Mouse (Mus musculus) intestine, postnatal 0 days (tissue): ENCODE results near the gene Scamp4. TPM values are rescaled to one million over a fixed set of nuclear protein-coding genes. Genes with fewer than 3 reads are reported as not detected.
A peak's percentile ranks its signal among the peaks of the same experiment; 100 is the strongest.

Source experiments
- ATAC-seq: fragments of 200-750 bp; cut with Nextera tagmentation; 2 replicates; pipeline ENCODE4 v1.8.0; 2017; ENCODE audit warnings: mild to moderate bottlenecking, moderate TSS enrichment, moderate library complexity
- H3K27ac ChIP-seq: fragments of 300-500 bp; sonication (generic); 2 replicates; pipeline ENCODE4 v1.5.1; 2014; ENCODE audit warnings: mild to moderate bottlenecking, low read depth, low read length, moderate library complexity
- H3K27me3 ChIP-seq: fragments of 300-500 bp; sonication (generic); replicated peaks from 2 replicates; pipeline ENCODE4 v1.6.1; 2014; ENCODE audit warnings: low read length, mixed read lengths; ENCODE audit not compliant: control insufficient read depth, insufficient read depth
- H3K36me3 ChIP-seq: fragments of 300-500 bp; sonication (generic); 2 replicates; pipeline ENCODE4 v1.6.1; 2014; ENCODE audit warnings: mild to moderate bottlenecking, moderate library complexity; ENCODE audit not compliant: control insufficient read depth, insufficient read depth
- H3K4me1 ChIP-seq: fragments of 300-500 bp; sonication (generic); replicated peaks from 2 replicates; pipeline ENCODE4 v1.6.1; 2014; ENCODE audit warnings: antibody characterized with exemption, low read length, mixed read lengths; ENCODE audit not compliant: control insufficient read depth, insufficient read depth
- H3K4me2 ChIP-seq: fragments of 300-500 bp; sonication (generic); replicated peaks from 2 replicates; pipeline ENCODE4 v1.6.1; 2014; ENCODE audit warnings: low read depth, mild to moderate bottlenecking, moderate library complexity
- H3K4me3 ChIP-seq: fragments of 300-500 bp; sonication (generic); 2 replicates; pipeline ENCODE4 v1.5.1; 2014; ENCODE audit warnings: low read depth, low read length
- H3K9ac ChIP-seq: fragments of 300-500 bp; sonication (generic); 2 replicates; pipeline ENCODE4 v1.6.1; 2014; ENCODE audit warnings: mild to moderate bottlenecking, low read depth, low read length
- H3K9me3 ChIP-seq: fragments of 300-500 bp; sonication (generic); 2 replicates; pipeline ENCODE4 v1.6.1; 2016; ENCODE audit warnings: mixed run types; ENCODE audit not compliant: control insufficient read depth
- CTCF ChIP-seq: sonication (generic); IDR thresholded peaks from 2 replicates; pipeline ENCODE4 v1.5.1; 2016; ENCODE audit warnings: low read depth, mild to moderate bottlenecking, control low read depth, antibody characterized with exemption, moderate library complexity
- WGBS: fragments of 180-500 bp; shearing (Covaris S2); extraction: QIAGEN DNeasy Blood & Tissue Kit; methylation state at CpG from one replicate; pipeline ENCODE4 v1.1.7; 2014; 5-methylcytosine and 5-hydroxymethylcytosine counted together
- polyA plus RNA-seq: library from polyadenylated mRNA; unstranded; fragments of >200 nt; fragmentation: Nextera tagmentation; extraction: Ambion mirVana; gene quantifications from 2 replicates; pipeline ENCODE4 v1.2.1, GENCODE M21; 2015

The Scamp4 gene
- polyA plus RNA-seq, 1 experiment from 2014 or later = 88.5 TPM

- Histone ChIP-seq H3K27ac (peak overlapping the region; percentile 60), H3K4me1 (no peaks in the 10 kb centered on the region; the same call in 1 of the 2 replicates), H3K36me3 (peaks cover 35% of the 10 kb centered on the region), H3K9ac (no peak overlapping the region), H3K27me3 (no peaks in the 10 kb centered on the region), H3K9me3 (no peaks in the 10 kb centered on the region), H3K4me2 (peak overlapping the region; percentile 47), H3K4me3 (no peak overlapping the region)
- no peak for TF ChIP-seq CTCF
- 45% methylated on average over 23 of the region's 23 CpGs for WGBS
- ATAC-seq = peak; percentile 64
These were observed 3.6 kb downstream of the Scamp4 start for GRCm38 (mm10) chr10:80606306-80606705.

GRCm38 (mm10) chr10:80606737-80607350, 4.2 kb downstream of the Scamp4 start:
- Histone ChIP-seq H3K4me1 (no peaks in the 10 kb centered on the region; the same call in 1 of the 2 replicates), H3K9ac (no peak overlapping the region), H3K27ac (peak overlapping the region; percentile 60), H3K9me3 (no peaks in the 10 kb centered on the region), H3K4me3 (no peak overlapping the region), H3K36me3 (peaks cover 39% of the 10 kb centered on the region), H3K4me2 (peak overlapping the region; percentile 47), H3K27me3 (no peaks in the 10 kb centered on the region)
- 93% methylated on average over 32 of the region's 34 CpGs for WGBS
- ATAC-seq = no peak
- TF ChIP-seq CTCF = no peak

- H3K4me1 ChIP-seq = no peaks in the 10 kb centered on the region; the same call in 1 of the 2 replicates
- H3K4me3 ChIP-seq = no peak overlapping the region
- no peak overlapping the region for H3K4me2 ChIP-seq
- no peak overlapping the region for H3K27ac ChIP-seq
- 82% methylated on average over 3 of the region's 3 CpGs for WGBS
- TF ChIP-seq CTCF = no peak
- no peaks in the 10 kb centered on the region for H3K9me3 ChIP-seq
- H3K9ac ChIP-seq = 0 out of 2 replicates have a peak overlapping the region, but pooled peaks have one; percentile 3
- ATAC-seq = no peak
- H3K27me3 ChIP-seq = no peaks in the 10 kb centered on the region
- H3K36me3 ChIP-seq = peaks cover 49% of the 10 kb centered on the region
These were observed 5.8 kb downstream of the Scamp4 start for GRCm38 (mm10) chr10:80608435-80608834.

DNA sequence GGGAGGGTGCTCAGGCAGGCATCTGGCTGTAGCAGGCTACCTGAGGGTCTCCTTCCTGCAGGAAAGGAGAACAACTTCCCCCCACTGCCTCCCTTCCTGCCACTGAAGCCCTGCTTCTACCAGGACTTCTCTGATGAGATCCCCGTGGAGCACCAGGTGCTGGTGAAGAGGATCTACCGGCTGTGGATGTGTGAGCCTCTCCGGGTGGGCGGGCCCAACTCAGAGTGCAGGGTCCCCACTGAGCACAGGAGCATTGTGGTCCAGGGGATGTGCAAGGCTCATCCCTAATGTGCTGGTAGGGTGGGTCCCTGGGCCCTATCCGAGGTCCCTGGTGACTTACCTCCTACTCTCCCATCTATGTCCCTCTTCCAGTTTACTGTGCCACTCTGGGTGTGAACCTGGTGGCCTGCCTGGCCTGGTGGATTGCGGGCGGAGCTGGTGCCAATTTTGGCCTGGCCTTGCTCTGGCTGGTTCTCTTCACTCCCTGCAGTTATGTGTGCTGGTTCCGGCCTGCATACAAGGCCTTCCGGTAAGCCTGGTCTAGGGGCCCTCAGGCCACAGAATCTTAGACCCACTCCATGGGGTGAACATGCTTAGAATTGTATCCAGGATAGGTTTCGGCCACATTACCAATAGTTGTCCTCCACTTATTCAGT, 6.7 kb downstream of the Scamp4 start:
- TF ChIP-seq CTCF = no peak
- WGBS = 87% methylated on average over 10 of the region's 10 CpGs
- Histone ChIP-seq H3K4me2 (no peak overlapping the region), H3K4me3 (no peak overlapping the region), H3K9me3 (no peaks in the 10 kb centered on the region), H3K27ac (no peak overlapping the region), H3K9ac (no peak overlapping the region), H3K36me3 (peaks cover 59% of the 10 kb centered on the region), H3K4me1 (no peaks in the 10 kb centered on the region), H3K27me3 (no peaks in the 10 kb centered on the region)
- no peak for ATAC-seq

DNA sequence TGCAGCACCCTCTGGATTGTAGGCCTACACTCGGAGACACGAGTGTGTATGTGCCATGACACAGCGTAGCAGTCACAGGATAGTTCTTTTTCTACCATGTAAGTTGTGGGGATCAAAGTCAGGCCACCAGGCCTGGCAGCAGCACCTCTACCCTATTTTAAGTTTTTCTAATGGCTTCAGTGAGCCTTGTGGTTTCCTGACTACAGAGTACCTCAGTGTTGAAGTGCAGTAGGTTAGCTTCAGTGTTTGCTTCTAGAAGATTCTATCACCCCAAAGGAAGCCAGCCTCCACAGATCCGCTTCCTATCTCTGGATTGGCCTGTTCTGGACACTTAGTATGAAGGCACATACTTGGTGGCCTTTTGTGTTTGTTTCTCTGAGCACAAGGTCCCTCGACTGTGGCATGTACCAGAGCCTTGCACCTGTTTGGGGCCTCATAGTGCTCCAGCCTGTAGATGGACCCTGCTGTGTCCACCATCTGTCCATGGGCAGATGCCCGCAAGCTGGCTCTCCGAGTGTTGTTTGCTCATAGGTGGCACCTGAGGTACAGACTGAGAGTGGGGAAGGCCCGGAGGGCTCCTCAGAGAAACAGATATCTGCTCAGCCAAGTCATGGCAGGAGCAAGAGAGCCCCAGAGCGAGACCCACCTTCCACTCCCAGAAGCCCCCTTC, 7.6 kb downstream of the Scamp4 start:
- 90% methylated on average over 9 of the region's 9 CpGs for WGBS
- no peak overlapping the region for H3K4me3 ChIP-seq
- H3K4me2 ChIP-seq = no peak overlapping the region
- peaks cover 67% of the 10 kb centered on the region for H3K36me3 ChIP-seq
- no peak overlapping the region for H3K27ac ChIP-seq
- no peak overlapping the region for H3K9ac ChIP-seq
- no peaks in the 10 kb centered on the region for H3K9me3 ChIP-seq
- H3K4me1 ChIP-seq = no peaks in the 10 kb centered on the region
- H3K27me3 ChIP-seq = no peaks in the 10 kb centered on the region
- ATAC-seq = no peak
- TF ChIP-seq CTCF = no peak

DNA sequence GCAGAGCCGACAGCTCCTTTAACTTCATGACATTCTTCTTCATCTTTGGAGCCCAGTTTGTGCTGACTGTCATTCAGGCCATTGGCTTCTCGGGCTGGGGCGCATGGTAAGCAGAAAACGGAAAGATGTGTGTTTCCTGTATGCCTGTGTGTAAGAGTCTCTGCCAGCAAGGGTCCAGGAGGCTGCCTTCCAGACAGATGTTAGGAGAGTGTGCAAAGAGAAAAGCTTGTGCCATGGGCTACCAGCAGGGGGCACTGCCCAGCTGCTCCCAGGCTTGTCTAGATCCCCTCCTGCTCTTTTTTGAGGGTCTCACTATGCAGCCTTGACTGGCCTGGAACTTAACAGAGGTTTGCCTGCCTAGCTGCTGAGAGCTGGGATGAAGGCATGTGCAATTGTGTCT, 8.4 kb downstream of the Scamp4 start:
- no peaks in the 10 kb centered on the region for H3K9me3 ChIP-seq
- peaks cover 71% of the 10 kb centered on the region for H3K36me3 ChIP-seq
- H3K4me3 ChIP-seq = no peak overlapping the region
- 82% methylated on average over 4 of the region's 4 CpGs for WGBS
- peak; percentile 86 for TF ChIP-seq CTCF
- ATAC-seq = no peak
- H3K27ac ChIP-seq = no peak overlapping the region
- H3K4me1 ChIP-seq = no peaks in the 10 kb centered on the region
- H3K9ac ChIP-seq = no peak overlapping the region
- no peaks in the 10 kb centered on the region for H3K27me3 ChIP-seq
- H3K4me2 ChIP-seq = no peak overlapping the region
